Mouse (Mus musculus) retina, embryonic 14.5 days (tissue): Measurements from ENCODE around the gene Slc36a2.

Experiments used
- DNase-seq: peaks from one replicate; pipeline ENCODE4 v3.0.0-alpha.2; 2015; ENCODE audit warnings: low spot score

The Slc36a2 gene

GRCm38 (mm10) chr11:55184246-55184645 is 631 bp downstream of the Slc36a2 start:
- DNase-seq, result no peak

- DNase-seq, result no peak
Measured at GRCm38 (mm10) chr11:55183124-55183523, 1.8 kb downstream of the Slc36a2 start.

DNA sequence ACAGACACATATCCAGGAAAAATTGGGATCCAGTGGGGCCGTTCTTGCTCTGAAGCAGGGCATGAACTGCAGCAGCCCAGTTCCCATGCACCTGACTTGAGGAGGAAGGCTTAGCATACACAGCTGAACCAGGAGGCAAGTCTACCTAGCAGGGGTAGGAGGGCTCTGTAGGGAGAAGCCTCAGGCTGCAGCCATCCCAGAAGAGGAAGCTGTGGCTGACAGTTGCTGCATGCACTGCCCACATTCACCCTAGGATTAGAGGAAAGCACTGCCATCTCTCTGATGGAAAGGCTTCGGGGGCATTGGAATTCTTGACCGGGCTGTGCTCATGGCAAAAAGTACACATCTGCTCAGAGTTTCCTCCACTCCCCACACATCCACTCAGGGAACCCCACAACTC is 5.0 kb downstream of the Slc36a2 start:
- DNase-seq, result no peak

GRCm38 (mm10) chr11:55178830-55179229 is 6.0 kb downstream of the Slc36a2 start:
- no peak for DNase-seq

DNA sequence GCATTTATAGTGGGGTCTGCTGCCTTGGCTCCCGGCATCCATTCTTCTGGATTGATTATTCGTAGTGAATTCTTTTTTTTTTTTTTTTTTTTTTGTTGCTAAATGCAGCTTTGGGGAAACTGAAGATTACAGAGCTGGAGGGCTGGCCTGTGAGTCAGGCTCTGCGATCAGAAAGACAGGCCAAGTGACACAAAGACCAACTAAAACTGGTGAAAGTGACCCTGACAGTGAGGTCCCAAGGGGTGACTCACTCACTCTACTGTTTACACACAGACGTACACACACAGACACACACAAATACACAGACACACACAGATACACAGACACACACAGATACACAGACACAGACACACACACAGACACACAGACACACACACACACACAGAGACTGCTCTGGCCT is 14.4 kb downstream of the Slc36a2 start:
- DNase-seq, result no peak

DNA sequence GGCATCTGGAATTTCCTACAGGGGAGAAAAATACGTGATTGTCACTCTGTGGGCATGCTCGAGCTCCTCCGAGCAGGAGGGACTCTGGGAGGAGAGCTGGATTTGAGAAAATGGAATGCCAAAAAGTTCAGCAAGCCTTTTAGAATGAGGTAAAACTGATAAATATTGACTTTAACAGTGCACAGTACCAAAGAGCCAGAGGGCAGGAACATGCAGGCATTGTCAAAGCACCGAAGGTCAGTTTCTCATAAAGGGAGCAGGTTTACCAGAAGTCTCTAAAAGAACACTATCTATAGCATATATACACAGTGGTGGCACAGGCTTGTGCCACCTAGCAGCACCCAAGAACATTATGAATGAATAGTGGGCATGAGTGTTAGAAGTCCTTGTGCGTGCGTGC is 16.0 kb downstream of the Slc36a2 start:
- no peak for DNase-seq

- no peak for DNase-seq
Measured at GRCm38 (mm10) chr11:55168504-55168903, 16.4 kb downstream of the Slc36a2 start.

DNA sequence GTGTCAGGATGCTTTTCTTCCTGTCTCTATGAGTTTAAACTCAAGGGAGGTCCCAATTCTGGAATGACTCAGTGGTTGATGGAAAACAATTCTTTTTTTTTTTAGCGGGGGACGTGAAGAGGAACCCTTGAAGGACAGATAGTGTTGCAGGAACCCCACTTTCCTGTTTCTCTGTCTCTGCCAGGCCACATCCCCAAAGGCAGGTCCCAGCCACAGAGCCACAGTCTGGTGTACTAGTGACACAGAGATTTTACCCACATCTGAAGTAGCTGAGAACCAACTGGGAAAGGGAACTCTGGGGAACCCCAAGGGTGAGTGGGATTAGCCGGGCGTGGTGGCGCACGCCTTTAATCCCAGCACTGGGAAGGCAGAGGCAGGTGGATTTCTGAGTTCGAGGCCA is 19.1 kb downstream of the Slc36a2 start:
- no peak for DNase-seq

GRCm38 (mm10) chr11:55164723-55165122 is 20.2 kb downstream of the Slc36a2 start:
- DNase-seq, result peak; percentile 47

- DNase-seq, result peak; percentile 54
Measured at GRCm38 (mm10) chr11:55162670-55163069, 22.2 kb downstream of the Slc36a2 start.

GRCm38 (mm10) chr11:55158785-55159359 is 26.0 kb downstream of the Slc36a2 start:
- peak; percentile 84 for DNase-seq

DNA sequence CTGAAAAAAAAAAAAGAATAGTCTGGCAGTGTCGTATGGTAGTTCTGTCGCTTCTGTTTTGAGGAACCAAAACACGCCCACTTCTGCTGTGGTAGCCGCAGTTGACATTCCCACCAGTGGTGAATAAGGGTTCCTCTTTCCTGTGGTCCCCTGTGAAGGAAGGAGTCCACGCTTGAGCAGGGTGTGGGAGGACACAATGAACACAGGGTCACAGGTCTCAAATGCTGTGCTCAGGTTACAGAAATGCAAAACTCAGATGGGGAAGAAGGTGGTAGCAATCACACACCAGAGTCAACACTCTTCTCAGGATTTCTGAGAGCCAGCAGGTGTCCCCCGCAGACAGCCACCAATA is 29.8 kb downstream of the Slc36a2 start:
- no peak for DNase-seq

GRCm38 (mm10) chr11:55154398-55155069 is 30.3 kb downstream of the Slc36a2 start:
- DNase-seq, result no peak

- DNase-seq, result no peak
Measured at GRCm38 (mm10) chr11:55151608-55152007, 33.3 kb downstream of the Slc36a2 start, which contains the start of gene Slc36a3. TSS of gene Slc36a3 (minus strand) at chr11:55151708.

DNA sequence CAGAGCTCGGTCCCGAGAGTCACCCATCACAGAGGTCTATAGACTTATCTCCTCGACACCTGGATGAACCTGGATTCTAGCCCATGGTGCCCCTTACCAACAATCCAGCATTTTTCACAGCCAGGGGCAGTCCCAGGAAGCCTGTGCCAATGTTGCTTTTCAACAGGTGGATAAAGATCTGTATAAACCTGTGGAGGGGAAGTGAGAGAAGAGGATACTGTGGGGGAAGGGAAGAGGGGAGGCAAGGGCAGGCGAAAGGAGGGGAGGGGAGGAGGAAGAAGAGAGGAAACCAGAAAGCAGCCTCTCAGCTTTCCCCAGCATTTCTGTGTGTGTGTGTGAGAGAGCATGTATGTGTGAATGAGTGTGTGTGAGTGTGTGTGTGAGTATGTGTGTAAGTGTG is 36.4 kb downstream of the Slc36a2 start:
- no peak for DNase-seq

GRCm38 (mm10) chr11:55147423-55147822 is 37.5 kb downstream of the Slc36a2 start:
- DNase-seq, result no peak

DNA sequence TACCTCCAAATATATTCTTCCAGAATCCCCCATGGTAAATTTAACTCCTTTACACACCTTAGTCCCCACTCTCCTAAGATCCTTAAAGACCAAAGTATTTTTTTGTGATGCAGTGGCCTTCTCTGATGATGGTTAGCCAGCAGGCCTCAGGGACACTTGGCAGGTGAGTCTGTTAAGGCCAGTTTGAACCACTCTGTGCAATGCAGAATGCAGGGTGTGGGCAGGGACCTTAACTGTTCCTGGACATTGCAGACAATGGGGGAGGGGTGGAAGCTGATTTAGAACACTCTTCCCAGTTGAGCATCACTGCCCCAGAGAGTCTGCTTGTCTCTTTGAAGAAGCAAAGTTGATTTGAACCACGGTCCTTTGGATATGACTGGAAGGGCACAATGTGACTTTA is 38.0 kb downstream of the Slc36a2 start:
- no peak for DNase-seq

DNA sequence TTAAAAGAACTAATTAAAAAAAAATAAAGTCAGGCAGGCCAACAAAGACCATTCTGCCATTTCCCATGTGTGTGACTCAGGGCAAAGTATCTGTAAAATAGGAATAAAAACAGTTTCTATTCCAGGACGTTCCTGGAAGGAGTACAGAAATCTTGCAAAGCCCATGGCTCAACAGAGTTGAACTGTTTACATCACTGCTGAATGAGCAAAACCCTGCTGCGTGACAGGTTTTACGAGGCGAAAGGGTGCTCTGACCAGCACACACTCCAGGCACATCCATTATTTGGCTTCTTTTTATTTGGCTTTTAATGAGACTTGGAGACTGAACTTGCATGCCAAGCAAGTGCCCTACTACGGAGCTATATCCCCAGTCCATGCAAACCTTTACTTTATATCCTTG is 40.9 kb downstream of the Slc36a2 start:
- no peak for DNase-seq

GRCm38 (mm10) chr11:55141502-55141901 is 43.4 kb downstream of the Slc36a2 start:
- no peak for DNase-seq

DNA sequence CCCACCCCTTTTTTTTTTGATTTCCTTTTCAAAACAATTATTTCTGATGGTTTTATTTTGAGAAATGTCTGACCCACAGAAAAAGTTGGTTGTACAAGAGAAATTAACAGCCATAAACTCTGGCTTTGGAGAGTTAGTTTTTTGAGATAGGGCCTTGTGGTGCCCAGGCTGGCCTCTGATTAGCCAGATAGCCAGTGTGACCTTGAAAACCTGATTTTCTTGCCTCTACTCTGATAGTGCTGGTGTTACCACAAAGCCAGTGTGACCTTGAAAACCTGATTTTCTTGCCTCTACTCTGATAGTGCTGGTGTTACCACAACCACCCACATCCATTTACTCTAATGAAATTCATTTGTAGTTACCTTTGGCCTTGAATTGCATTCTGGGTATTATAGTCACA is 47.2 kb downstream of the Slc36a2 start:
- no peak for DNase-seq

- no peak for DNase-seq
Measured at GRCm38 (mm10) chr11:55136770-55137547, 47.9 kb downstream of the Slc36a2 start.

DNA sequence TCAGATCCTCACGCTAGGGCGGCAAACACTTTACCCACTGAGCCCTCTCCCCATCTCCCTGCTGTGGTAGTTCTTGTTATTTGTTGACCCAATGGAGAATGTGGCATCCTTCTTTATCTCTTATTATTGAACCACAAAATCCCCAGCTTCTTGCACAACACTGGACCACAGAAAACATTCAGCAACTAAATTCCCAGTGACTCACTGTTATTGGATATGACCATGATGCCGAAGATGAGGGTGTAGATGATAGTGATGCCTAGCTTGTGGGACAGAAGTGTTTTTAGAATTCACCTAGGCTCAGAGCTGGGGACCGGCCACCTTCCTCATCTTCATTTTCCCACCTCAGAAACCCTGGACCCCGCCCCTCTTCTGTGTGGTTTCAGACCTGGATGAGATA is 50.0 kb downstream of the Slc36a2 start:
- DNase-seq, result no peak

DNA sequence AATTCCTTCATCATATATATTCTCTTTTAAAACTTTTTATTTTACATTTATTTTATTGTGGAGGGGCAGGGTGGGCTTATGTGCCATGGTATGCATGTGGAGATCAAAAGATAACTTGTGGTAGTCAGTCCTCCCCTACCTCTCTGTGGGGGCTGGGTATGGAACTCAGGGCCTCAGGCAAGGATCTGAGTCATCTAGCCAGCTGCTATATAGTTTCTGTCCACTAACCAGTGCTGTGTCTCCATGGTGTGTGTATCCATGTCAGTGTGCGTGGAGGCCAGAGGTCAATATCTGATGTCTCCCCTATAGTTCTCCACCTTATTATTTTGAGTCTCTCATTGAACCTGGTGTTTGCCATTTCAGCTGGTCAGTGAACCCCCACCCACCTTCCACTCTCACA is 50.5 kb downstream of the Slc36a2 start:
- DNase-seq, result no peak
